Mouse (Mus musculus): ENCODE results near the gene Olfr323. TPM values are rescaled to one million over a fixed set of nuclear protein-coding genes. Genes with fewer than 3 reads are reported as not detected.

Gene Olfr323
- polyA plus RNA-seq, 1 experiment from 2014 or later: not detected

GRCm38 (mm10) chr11:58638176-58638701 lies 7.9 kb upstream of the Olfr323 start:
- H3K4me1 ChIP-seq (ENCODE audit: control insufficient read depth, insufficient read depth, low read length): peaks cover 3% of the 10 kb centered on the region; the same call in 1 of the 2 replicates
- 66% methylated on average over 7 of the region's 7 CpGs for WGBS
- H3K9me3 ChIP-seq (ENCODE audit: control insufficient read depth, low read length): no peaks in the 10 kb centered on the region
- ATAC-seq (ENCODE audit: low read depth): no peak
- no peak overlapping the region for H3K9ac ChIP-seq (replicated peaks; ENCODE audit: low read depth, low read length)
- no peak overlapping the region for H3K27ac ChIP-seq (ENCODE audit: low read depth, low read length)
- H3K4me3 ChIP-seq (ENCODE audit: low read depth, low read length): no peak overlapping the region
- H3K27me3 ChIP-seq (ENCODE audit: control insufficient read depth, insufficient read depth, low read length): peaks cover 4% of the 10 kb centered on the region
- no peaks in the 10 kb centered on the region for H3K36me3 ChIP-seq (ENCODE audit: control insufficient read depth, insufficient read depth, low read length)
- no peak overlapping the region for H3K4me2 ChIP-seq (ENCODE audit: low read depth, low read length)

- WGBS: 29% methylated on average over 3 of the region's 4 CpGs
- no peaks in the 10 kb centered on the region for H3K9me3 ChIP-seq (ENCODE audit: control insufficient read depth, low read length)
- ATAC-seq (ENCODE audit: low read depth): no peak
These were observed 6.2 kb upstream of the Olfr323 start for GRCm38 (mm10) chr11:58636376-58636977.

GRCm38 (mm10) chr11:58634878-58635277 lies 4.6 kb upstream of the Olfr323 start:
- WGBS: 67% methylated on average over 4 of the region's 4 CpGs

More at GRCm38 (mm10) chr11:58636376-58636977, 6.2 kb upstream of the Olfr323 start:
- Histone ChIP-seq H3K27me3 (ENCODE audit: control insufficient read depth, insufficient read depth, low read length) (no peaks in the 10 kb centered on the region), H3K9ac (replicated peaks; ENCODE audit: low read depth, low read length) (no peak overlapping the region), H3K36me3 (ENCODE audit: control insufficient read depth, insufficient read depth, low read length) (no peaks in the 10 kb centered on the region), H3K4me2 (ENCODE audit: low read depth, low read length) (no peak overlapping the region), H3K4me3 (ENCODE audit: low read depth, low read length) (no peak overlapping the region), H3K4me1 (ENCODE audit: control insufficient read depth, insufficient read depth, low read length) (peaks cover 3% of the 10 kb centered on the region; the same call in 1 of the 2 replicates), H3K27ac (ENCODE audit: low read depth, low read length) (no peak overlapping the region)

DNA sequence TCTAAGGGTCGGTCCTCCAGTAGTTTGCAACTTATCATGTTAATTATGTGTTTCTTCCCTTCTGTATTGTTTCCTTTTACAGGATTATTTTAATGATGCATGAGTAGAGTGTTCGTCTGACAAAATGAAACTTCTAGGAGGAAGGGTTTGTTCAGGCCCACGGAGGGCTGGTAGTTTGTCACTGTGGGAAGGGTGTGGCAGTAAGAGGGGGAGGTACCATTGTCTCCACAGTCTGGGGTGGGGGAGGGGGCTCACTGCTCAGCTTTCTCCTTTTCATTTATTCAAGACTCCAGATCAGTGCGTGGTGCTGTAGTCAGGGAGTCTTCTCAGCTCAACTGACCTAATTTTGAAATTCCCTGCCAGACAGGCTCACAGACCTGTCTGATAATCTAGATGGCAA lies 4.2 kb downstream of the Olfr323 start:
- Histone ChIP-seq H3K9me3 (ENCODE audit: control insufficient read depth, low read length) (no peaks in the 10 kb centered on the region), H3K4me2 (ENCODE audit: low read depth, low read length) (no peak overlapping the region), H3K4me1 (ENCODE audit: control insufficient read depth, insufficient read depth, low read length) (no peaks in the 10 kb centered on the region), H3K4me3 (ENCODE audit: low read depth, low read length) (no peak overlapping the region), H3K27me3 (ENCODE audit: control insufficient read depth, insufficient read depth, low read length) (no peaks in the 10 kb centered on the region), H3K27ac (ENCODE audit: low read depth, low read length) (no peak overlapping the region), H3K36me3 (ENCODE audit: control insufficient read depth, insufficient read depth, low read length) (no peaks in the 10 kb centered on the region), H3K9ac (replicated peaks; ENCODE audit: low read depth, low read length) (no peak overlapping the region)
- ATAC-seq (ENCODE audit: low read depth): no peak
- WGBS: 51% methylated on average over 4 of the region's 4 CpGs

More at GRCm38 (mm10) chr11:58634878-58635277, 4.6 kb upstream of the Olfr323 start:
- no peak overlapping the region for H3K4me2 ChIP-seq (ENCODE audit: low read depth, low read length)
- no peaks in the 10 kb centered on the region for H3K27me3 ChIP-seq (ENCODE audit: control insufficient read depth, insufficient read depth, low read length)
- no peaks in the 10 kb centered on the region for H3K4me1 ChIP-seq (ENCODE audit: control insufficient read depth, insufficient read depth, low read length)
- no peaks in the 10 kb centered on the region for H3K9me3 ChIP-seq (ENCODE audit: control insufficient read depth, low read length)
- H3K4me3 ChIP-seq (ENCODE audit: low read depth, low read length): no peak overlapping the region
- no peak overlapping the region for H3K9ac ChIP-seq (replicated peaks; ENCODE audit: low read depth, low read length)
- H3K36me3 ChIP-seq (ENCODE audit: control insufficient read depth, insufficient read depth, low read length): no peaks in the 10 kb centered on the region
- no peak for ATAC-seq (ENCODE audit: low read depth)
- no peak overlapping the region for H3K27ac ChIP-seq (ENCODE audit: low read depth, low read length)

- Histone ChIP-seq H3K4me2 (ENCODE audit: low read depth, low read length) (no peak overlapping the region), H3K9ac (replicated peaks; ENCODE audit: low read depth, low read length) (no peak overlapping the region), H3K4me3 (ENCODE audit: low read depth, low read length) (no peak overlapping the region), H3K36me3 (ENCODE audit: control insufficient read depth, insufficient read depth, low read length) (no peaks in the 10 kb centered on the region), H3K27ac (ENCODE audit: low read depth, low read length) (no peak overlapping the region), H3K4me1 (ENCODE audit: control insufficient read depth, insufficient read depth, low read length) (no peaks in the 10 kb centered on the region), H3K9me3 (ENCODE audit: control insufficient read depth, low read length) (no peaks in the 10 kb centered on the region), H3K27me3 (ENCODE audit: control insufficient read depth, insufficient read depth, low read length) (no peaks in the 10 kb centered on the region)
- no peak for ATAC-seq (ENCODE audit: low read depth)
- WGBS: 62% methylated on average over 6 of the region's 6 CpGs
These were observed 11.5 kb downstream of the Olfr323 start for GRCm38 (mm10) chr11:58618793-58619192.

GRCm38 (mm10) chr11:58618369-58618768 lies 11.9 kb downstream of the Olfr323 start:
- Histone ChIP-seq H3K27me3 (ENCODE audit: control insufficient read depth, insufficient read depth, low read length) (no peaks in the 10 kb centered on the region), H3K9ac (replicated peaks; ENCODE audit: low read depth, low read length) (no peak overlapping the region), H3K4me3 (ENCODE audit: low read depth, low read length) (no peak overlapping the region), H3K4me2 (ENCODE audit: low read depth, low read length) (no peak overlapping the region), H3K36me3 (ENCODE audit: control insufficient read depth, insufficient read depth, low read length) (no peaks in the 10 kb centered on the region), H3K4me1 (ENCODE audit: control insufficient read depth, insufficient read depth, low read length) (no peaks in the 10 kb centered on the region), H3K9me3 (ENCODE audit: control insufficient read depth, low read length) (no peaks in the 10 kb centered on the region), H3K27ac (ENCODE audit: low read depth, low read length) (no peak overlapping the region)
- no peak for ATAC-seq (ENCODE audit: low read depth)
- WGBS: 75% methylated on average over 3 of the region's 3 CpGs

- no peak within 1 kb of the TSS for H3K27ac ChIP-seq (ENCODE audit: low read depth, low read length)
- H3K4me1 ChIP-seq (ENCODE audit: control insufficient read depth, insufficient read depth, low read length): no peaks in the 10 kb centered on the region
- H3K36me3 ChIP-seq (ENCODE audit: control insufficient read depth, insufficient read depth, low read length): no peaks in the 10 kb centered on the region
- H3K27me3 ChIP-seq (ENCODE audit: control insufficient read depth, insufficient read depth, low read length): no peaks in the 10 kb centered on the region
- ATAC-seq (ENCODE audit: low read depth): no peak
- H3K4me3 ChIP-seq (ENCODE audit: low read depth, low read length): no peak within 1 kb of the TSS
- H3K9ac ChIP-seq (replicated peaks; ENCODE audit: low read depth, low read length): no peak within 1 kb of the TSS
- WGBS: 92% methylated on average over 4 of the region's 4 CpGs
- no peaks in the 10 kb centered on the region for H3K9me3 ChIP-seq (ENCODE audit: control insufficient read depth, low read length)
- no peak within 1 kb of the TSS for H3K4me2 ChIP-seq (ENCODE audit: low read depth, low read length)
These were observed 14.3 kb downstream of the Olfr323 start, which contains the start of gene 2210407C18Rik for GRCm38 (mm10) chr11:58615975-58616374. TSS of gene 2210407C18Rik (minus strand) at chr11:58616075.

DNA sequence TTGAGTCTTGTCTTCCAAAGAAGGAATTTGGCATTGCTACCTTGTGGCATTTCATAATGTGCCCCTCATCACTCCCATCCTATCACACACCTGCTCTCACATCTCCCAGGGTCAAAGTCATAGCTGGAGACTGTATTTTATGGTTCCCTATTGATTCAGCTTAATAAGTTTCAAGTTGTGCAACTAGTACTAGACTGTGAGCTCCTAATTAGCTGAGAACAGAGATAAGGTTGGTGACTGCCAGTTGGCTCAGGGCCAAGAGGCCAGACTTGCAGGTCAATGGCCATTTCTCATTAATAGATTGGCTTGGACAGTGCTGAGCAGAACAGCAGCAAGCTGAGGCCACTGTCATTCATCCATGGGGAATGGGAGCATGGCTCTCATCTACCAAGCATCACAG lies 15.8 kb downstream of the Olfr323 start:
- Histone ChIP-seq H3K27me3 (ENCODE audit: control insufficient read depth, insufficient read depth, low read length) (no peaks in the 10 kb centered on the region), H3K4me3 (ENCODE audit: low read depth, low read length) (no peak overlapping the region), H3K4me1 (ENCODE audit: control insufficient read depth, insufficient read depth, low read length) (no peaks in the 10 kb centered on the region), H3K27ac (ENCODE audit: low read depth, low read length) (no peak overlapping the region), H3K9ac (replicated peaks; ENCODE audit: low read depth, low read length) (no peak overlapping the region), H3K9me3 (ENCODE audit: control insufficient read depth, low read length) (no peaks in the 10 kb centered on the region), H3K36me3 (ENCODE audit: control insufficient read depth, insufficient read depth, low read length) (no peaks in the 10 kb centered on the region), H3K4me2 (ENCODE audit: low read depth, low read length) (no peak overlapping the region)
- no peak for ATAC-seq (ENCODE audit: low read depth)

GRCm38 (mm10) chr11:58613359-58613758 lies 16.9 kb downstream of the Olfr323 start:
- Histone ChIP-seq H3K27ac (ENCODE audit: low read depth, low read length) (no peak overlapping the region), H3K9ac (replicated peaks; ENCODE audit: low read depth, low read length) (no peak overlapping the region), H3K36me3 (ENCODE audit: control insufficient read depth, insufficient read depth, low read length) (no peaks in the 10 kb centered on the region), H3K27me3 (ENCODE audit: control insufficient read depth, insufficient read depth, low read length) (no peaks in the 10 kb centered on the region), H3K4me2 (ENCODE audit: low read depth, low read length) (no peak overlapping the region), H3K4me1 (ENCODE audit: control insufficient read depth, insufficient read depth, low read length) (no peaks in the 10 kb centered on the region), H3K4me3 (ENCODE audit: low read depth, low read length) (no peak overlapping the region), H3K9me3 (ENCODE audit: control insufficient read depth, low read length) (no peaks in the 10 kb centered on the region)
- WGBS: 43% methylated on average over 3 of the region's 3 CpGs
- no peak for ATAC-seq (ENCODE audit: low read depth)

Data from neural tube, embryonic 14.5 days (tissue).